Mouse (Mus musculus) lung, embryonic 14.5 days (tissue): Measurements from ENCODE around the gene Cep112. TPM values are rescaled to one million over a fixed set of nuclear protein-coding genes. Genes with fewer than 3 reads are reported as not detected.

ENCODE experiments used
- ATAC-seq: fragments of 200-750 bp; cut with Nextera tagmentation; 2 replicates; pipeline ENCODE4 v1.8.0; 2017; ENCODE audit warnings: mild to moderate bottlenecking, moderate TSS enrichment, moderate library complexity; ENCODE audit not compliant: insufficient read depth
- DNase-seq: peaks from one replicate; pipeline ENCODE4 v3.0.0-alpha.2; 2015
- H3K27ac ChIP-seq: fragments of 300-500 bp; sonication (generic); 2 replicates; pipeline ENCODE4 v1.5.1; 2014; ENCODE audit warnings: low read depth, mild to moderate bottlenecking, moderate library complexity
- H3K27me3 ChIP-seq: fragments of 300-500 bp; sonication (generic); 2 replicates; pipeline ENCODE4 v1.6.1; 2014; ENCODE audit warnings: low read length, control low read depth; ENCODE audit not compliant: insufficient read depth
- H3K36me3 ChIP-seq: fragments of 300-500 bp; sonication (generic); 2 replicates; pipeline ENCODE4 v1.6.1; 2014; ENCODE audit warnings: control low read depth; ENCODE audit not compliant: insufficient read depth
- H3K4me1 ChIP-seq: fragments of 300-500 bp; sonication (generic); 2 replicates; pipeline ENCODE4 v1.6.1; 2014; ENCODE audit warnings: antibody characterized with exemption, control low read depth; ENCODE audit not compliant: insufficient read depth
- H3K4me2 ChIP-seq: fragments of 300-500 bp; sonication (generic); 2 replicates; pipeline ENCODE4 v1.6.1; 2014; ENCODE audit warnings: mild to moderate bottlenecking
- H3K4me3 ChIP-seq: fragments of 300-500 bp; sonication (generic); 2 replicates; pipeline ENCODE4 v1.5.1; 2014; ENCODE audit warnings: low read depth, low read length
- H3K9ac ChIP-seq: fragments of 300-500 bp; sonication (generic); 2 replicates; pipeline ENCODE4 v1.6.1; 2014
- H3K9me3 ChIP-seq: fragments of 300-500 bp; sonication (generic); 2 replicates; pipeline ENCODE4 v1.6.1; 2016; ENCODE audit warnings: low read depth, low read length, control low read depth
- CTCF ChIP-seq: IDR thresholded peaks from 2 replicates; pipeline ENCODE4 v1.5.1; 2016; ENCODE audit warnings: antibody characterized with exemption, low read depth
- WGBS: fragments of 180-500 bp; shearing (Covaris S2); extraction: QIAGEN DNeasy Blood & Tissue Kit; methylation state at CpG from one replicate; pipeline ENCODE4 v1.1.7; 2014; 5-methylcytosine and 5-hydroxymethylcytosine counted together
- polyA plus RNA-seq: library from polyadenylated mRNA; unstranded; fragments of >200 nt; fragmentation: Nextera tagmentation; extraction: Ambion mirVana; gene quantifications from 2 replicates; pipeline ENCODE4 v1.2.1, GENCODE M21; 2014

The Cep112 gene
- polyA plus RNA-seq, result 20.2 and 21.9 TPM in 2 replicates

GRCm38 (mm10) chr11:108424889-108425591 is at the start of gene Cep112:
TSS of gene Cep112 (plus strand) at chr11:108425192.
- no peak for TF ChIP-seq CTCF
- H3K4me2 ChIP-seq, result peak within 1 kb of the TSS; percentile 72
- peak within 1 kb of the TSS; percentile 72 for H3K27ac ChIP-seq
- WGBS, result under 1% methylated on average over 61 of the region's 61 CpGs
- H3K27me3 ChIP-seq, result no peaks in the 10 kb centered on the region
- H3K4me1 ChIP-seq, result no peaks in the 10 kb centered on the region
- no peaks in the 10 kb centered on the region for H3K9me3 ChIP-seq
- peak within 1 kb of the TSS; percentile 77 for H3K4me3 ChIP-seq
- ATAC-seq, result peak; percentile 97
- peak; percentile 100 for DNase-seq
- peak within 1 kb of the TSS; percentile 85 for H3K9ac ChIP-seq
- no peaks in the 10 kb centered on the region for H3K36me3 ChIP-seq

GRCm38 (mm10) chr11:108376815-108377214 is 48.2 kb upstream of the Cep112 start:
- no peak overlapping the region for H3K4me2 ChIP-seq
- H3K9ac ChIP-seq, result no peak overlapping the region
- no peaks in the 10 kb centered on the region for H3K4me1 ChIP-seq
- no peaks in the 10 kb centered on the region for H3K36me3 ChIP-seq
- ATAC-seq (no peak), DNase-seq (no peak)
- H3K27ac ChIP-seq, result no peak overlapping the region
- no peak overlapping the region for H3K4me3 ChIP-seq
- 90% methylated on average over 7 of the region's 7 CpGs for WGBS
- no peaks in the 10 kb centered on the region for H3K27me3 ChIP-seq
- TF ChIP-seq CTCF, result no peak
- no peaks in the 10 kb centered on the region for H3K9me3 ChIP-seq

DNA sequence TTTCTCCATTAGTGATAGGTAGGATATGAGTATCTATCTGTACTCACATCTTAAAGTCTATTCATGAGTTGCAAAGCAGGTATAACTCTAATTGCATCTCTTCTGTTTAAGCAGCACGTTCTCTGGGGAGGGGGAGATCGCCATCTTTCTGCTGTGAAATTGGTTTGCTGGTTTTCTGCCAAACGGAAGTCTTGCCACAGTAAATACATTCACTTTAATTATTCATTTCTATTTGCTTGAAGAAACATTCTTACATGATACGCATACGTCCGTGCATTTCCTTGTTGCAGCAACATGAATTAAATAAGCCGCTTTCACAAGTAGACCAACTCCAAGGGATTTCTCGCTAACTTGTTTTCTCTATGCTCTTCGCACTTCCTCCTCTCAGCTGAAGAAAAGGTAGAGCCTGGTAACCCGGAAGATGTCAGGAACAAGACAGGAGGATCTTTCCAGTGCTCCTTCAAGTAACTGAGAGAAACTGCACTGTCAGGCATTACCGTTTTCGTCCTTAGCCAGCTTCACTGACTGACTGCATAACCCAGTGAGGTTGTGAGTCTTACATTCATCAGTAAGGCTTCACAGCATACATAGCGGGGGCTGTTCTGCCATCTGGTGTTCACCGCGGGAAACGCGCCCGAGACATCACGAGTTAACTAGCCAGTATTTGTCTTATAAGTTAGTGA is 47.2 kb upstream of the Cep112 start:
- Histone ChIP-seq H3K27me3 (no peaks in the 10 kb centered on the region), H3K9me3 (no peaks in the 10 kb centered on the region), H3K27ac (no peak overlapping the region), H3K4me1 (no peaks in the 10 kb centered on the region), H3K4me3 (no peak overlapping the region), H3K4me2 (0 out of 2 replicates have a peak overlapping the region, but pooled peaks have one; percentile 21), H3K9ac (no peak overlapping the region), H3K36me3 (no peaks in the 10 kb centered on the region)
- 34% methylated on average over 19 of the region's 19 CpGs for WGBS
- DNase-seq (peak; percentile 96), ATAC-seq (peak; percentile 89; the same call in 1 of the 2 replicates)
- TF ChIP-seq CTCF, result peak; percentile 95

- ATAC-seq, result no peak
- Histone ChIP-seq H3K36me3 (no peaks in the 10 kb centered on the region), H3K27ac (no peak overlapping the region), H3K27me3 (no peaks in the 10 kb centered on the region), H3K4me1 (no peaks in the 10 kb centered on the region), H3K9me3 (no peaks in the 10 kb centered on the region), H3K4me2 (no peak overlapping the region), H3K9ac (no peak overlapping the region), H3K4me3 (no peak overlapping the region)
- no peak for TF ChIP-seq CTCF
- DNase-seq, result no peak
- 57% methylated on average over 4 of the region's 4 CpGs for WGBS
Observed at GRCm38 (mm10) chr11:108378363-108378751, 46.6 kb upstream of the Cep112 start.

- Histone ChIP-seq H3K4me2 (no peak overlapping the region), H3K27me3 (no peaks in the 10 kb centered on the region), H3K27ac (no peak overlapping the region), H3K9ac (no peak overlapping the region), H3K4me3 (no peak overlapping the region), H3K9me3 (no peaks in the 10 kb centered on the region), H3K36me3 (no peaks in the 10 kb centered on the region), H3K4me1 (no peaks in the 10 kb centered on the region)
- WGBS, result 66% methylated on average over 3 of the region's 3 CpGs
- TF ChIP-seq CTCF, result no peak
- ATAC-seq, result no peak
- DNase-seq, result no peak
Observed at GRCm38 (mm10) chr11:108382664-108383063, 42.3 kb upstream of the Cep112 start.

DNA sequence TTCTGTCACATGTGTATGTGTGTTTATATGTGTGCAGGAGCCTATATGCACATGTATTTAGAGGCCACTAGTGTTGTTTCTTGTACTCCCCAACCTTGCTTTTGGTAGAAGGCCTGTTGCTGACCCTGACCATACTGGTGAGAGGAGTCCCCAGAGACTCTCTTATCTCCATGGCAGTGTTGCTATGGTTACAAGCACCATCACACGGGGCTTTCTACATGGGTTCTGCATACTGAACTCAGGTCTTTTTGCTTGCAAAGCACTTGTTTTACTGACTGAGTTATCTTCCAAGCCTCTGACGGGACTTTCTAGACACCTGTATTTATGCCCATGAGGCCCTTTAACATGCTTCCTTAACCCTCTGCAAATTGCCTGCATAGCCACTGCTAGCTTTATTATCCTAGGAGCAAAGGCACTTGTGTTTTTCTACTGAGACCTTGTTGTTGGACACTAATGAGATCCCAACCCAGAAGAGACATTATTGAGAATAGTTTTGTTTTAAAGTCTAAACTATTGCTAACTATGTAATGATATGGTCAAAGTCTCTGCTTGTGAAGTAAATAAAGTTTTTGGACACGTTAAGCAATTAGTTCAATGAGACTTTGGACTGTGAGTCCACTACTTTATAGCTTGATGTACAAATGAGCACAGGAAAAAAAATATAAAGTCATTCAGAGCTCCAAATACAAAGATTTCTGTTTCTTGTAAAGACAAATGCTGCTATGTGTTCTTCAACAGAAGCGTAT is 39.9 kb upstream of the Cep112 start:
- 51% methylated on average over 4 of the region's 4 CpGs for WGBS
- no peak overlapping the region for H3K9ac ChIP-seq
- no peaks in the 10 kb centered on the region for H3K27me3 ChIP-seq
- H3K27ac ChIP-seq, result no peak overlapping the region
- no peak overlapping the region for H3K4me3 ChIP-seq
- ATAC-seq (no peak), DNase-seq (no peak)
- H3K4me1 ChIP-seq, result no peaks in the 10 kb centered on the region
- TF ChIP-seq CTCF, result no peak
- H3K4me2 ChIP-seq, result no peak overlapping the region
- no peaks in the 10 kb centered on the region for H3K9me3 ChIP-seq
- no peaks in the 10 kb centered on the region for H3K36me3 ChIP-seq

DNA sequence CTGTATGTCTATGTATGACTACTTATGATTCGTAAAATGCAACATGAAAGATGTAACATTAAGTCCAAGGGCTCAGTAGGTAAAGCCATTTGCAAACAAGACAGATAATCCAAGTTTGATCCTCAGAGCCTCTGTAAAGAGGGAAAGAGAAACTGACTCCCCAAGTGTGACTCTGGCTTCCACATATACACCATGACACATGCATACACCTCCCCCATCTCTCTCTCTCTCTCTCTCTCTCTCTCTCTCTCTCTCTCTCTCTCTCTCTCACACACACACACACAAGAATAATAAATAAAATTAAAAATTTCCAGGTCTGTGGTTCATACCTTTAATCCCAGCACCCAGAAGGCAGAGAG is 39.3 kb upstream of the Cep112 start:
- Histone ChIP-seq H3K36me3 (no peaks in the 10 kb centered on the region), H3K9ac (no peak overlapping the region), H3K27me3 (no peaks in the 10 kb centered on the region), H3K4me1 (no peaks in the 10 kb centered on the region), H3K27ac (no peak overlapping the region), H3K9me3 (no peaks in the 10 kb centered on the region), H3K4me3 (no peak overlapping the region), H3K4me2 (no peak overlapping the region)
- no peak for TF ChIP-seq CTCF
- no peak for ATAC-seq
- no peak for DNase-seq
- WGBS, result 91% methylated on average over 1 of the region's 1 CpGs
